ENCODE assay signal across 9 mouse cellular contexts in genomic region chr14:13236929-13237328, GRCm38 (mm10). TPM values are rescaled to one million over a fixed set of nuclear protein-coding genes. Genes with fewer than 3 reads are reported as not detected.
DNase-seq lines count a peak whose midpoint lies in the region; ATAC-seq and TF ChIP-seq lines count a peak whose summit lies in the region.
"Had no signal": no experiment of that assay in that cellular context is flagged by ENCODE, and none has a peak within 500 bp of the region (broad histone marks: within the 10 kb centered on the region; RNA-seq: fewer than 3 reads in every experiment).

No protein-coding gene starts in this region.

- no peaks in the 10 kb centered on the region for H3K9me3 ChIP-seq in embryonic facial prominence, embryonic 14.5 days (ENCODE audit: control insufficient read depth, low read length)
- no peaks in the 10 kb centered on the region for H3K9me3 ChIP-seq in midbrain, embryonic 15.5 days

- no peak overlapping the region for H3K4me3 ChIP-seq in left cerebral cortex, adult 2 months
- no peak overlapping the region for H3K4me3 ChIP-seq in embryonic facial prominence, embryonic 14.5 days (ENCODE audit: low read depth, low read length)
- no peak overlapping the region for H3K4me3 ChIP-seq in midbrain, embryonic 15.5 days

- intact Hi-C loops in left cerebral cortex, adult 2 months (cut with DNase I) = loop anchor here (5.0 kb wide), 1 partner anchor 665 kb away; no protein-coding TSS in a partner anchor
- intact Hi-C loops in left cerebral cortex, postnatal 36 days (cut with DNase I) = no loop called here

- no peak overlapping the region for H3K4me2 ChIP-seq in embryonic facial prominence, embryonic 14.5 days (ENCODE audit: low read depth, low read length)
- H3K4me2 ChIP-seq in midbrain, embryonic 15.5 days = no peak overlapping the region

- no peaks in the 10 kb centered on the region for H3K27me3 ChIP-seq in embryonic facial prominence, embryonic 14.5 days (replicated peaks; ENCODE audit: control insufficient read depth, insufficient read depth, low read length)
- H3K27me3 ChIP-seq in midbrain, embryonic 15.5 days (replicated peaks) = no peaks in the 10 kb centered on the region

- no peak overlapping the region for H3K9ac ChIP-seq in embryonic facial prominence, embryonic 14.5 days (ENCODE audit: low read depth, low read length)
- H3K9ac ChIP-seq in midbrain, embryonic 15.5 days = no peak overlapping the region

- peak; percentile 9 for DNase-seq in cerebellum, adult 11 months
- no peak for DNase-seq in cerebellum, adult 9-11 months
- DNase-seq in left cerebral cortex, adult 2 months (ENCODE audit: extremely low spot score in 1 of 2, low spot score in 2 of 2) = peak in 1 of 2 experiments; percentile 17
- DNase-seq in left cerebral cortex, postnatal 36 days (ENCODE audit: low spot score in 2 of 2) = no peak
- DNase-seq in Muller cell, postnatal 12 days (ENCODE audit: inconsistent ontology term) = peak; percentile 32
- DNase-seq in embryonic facial prominence, embryonic 14.5 days (ENCODE audit: low spot score) = peak; percentile 10
- no peak for DNase-seq in thymus, adult 18-20 months

- peak; percentile 74 for TF ChIP-seq CTCF in left cerebral cortex, adult 2 months (IDR thresholded peaks at IDR 0.05)

- H3K4me1 ChIP-seq in embryonic facial prominence, embryonic 14.5 days (ENCODE audit: control insufficient read depth, insufficient read depth, low read length) = no peaks in the 10 kb centered on the region
- no peaks in the 10 kb centered on the region for H3K4me1 ChIP-seq in midbrain, embryonic 15.5 days

- no peaks in the 10 kb centered on the region for H3K36me3 ChIP-seq in embryonic facial prominence, embryonic 14.5 days (ENCODE audit: control insufficient read depth, insufficient read depth, low read length)
- no peaks in the 10 kb centered on the region for H3K36me3 ChIP-seq in midbrain, embryonic 15.5 days (replicated peaks)

- no peak for ATAC-seq in embryonic facial prominence, embryonic 14.5 days (ENCODE audit: low read depth)
- ATAC-seq in midbrain, embryonic 15.5 days (replicated peaks) = peak; percentile 14; the same call in 1 of the 2 replicates

- 25% methylated on average over 1 of the region's 1 CpGs for WGBS in embryonic facial prominence, embryonic 14.5 days
- 18% methylated on average over 1 of the region's 1 CpGs for WGBS in midbrain, embryonic 15.5 days

- no peak overlapping the region for H3K27ac ChIP-seq in left cerebral cortex, adult 2 months
- H3K27ac ChIP-seq in embryonic facial prominence, embryonic 14.5 days (replicated peaks; ENCODE audit: low read depth, low read length) = no peak overlapping the region
- no peak overlapping the region for H3K27ac ChIP-seq in midbrain, embryonic 15.5 days
- H3K27ac ChIP-seq: macrophage had no signal

RNA-seq across cellular contexts. Expression of gene Synpr, which starts 47.7 kb away (rescaled TPM):
- total RNA-seq in left cerebral cortex, adult 2 months (2021) = 100 to 1,000 TPM; 114 to 116 TPM
- 100 to 1,000 TPM; 120 to 125 TPM for total RNA-seq in left cerebral cortex, postnatal 36 days (2021)
- 5.8 and 6.5 TPM in 2 replicates for polyA plus RNA-seq in embryonic facial prominence, embryonic 14.5 days (2014; fragmentation: Nextera tagmentation; extraction: Ambion mirVana)
- 30.6 and 33.1 TPM in 2 replicates for polyA plus RNA-seq in midbrain, embryonic 15.5 days (2015; fragmentation: Nextera tagmentation; extraction: Ambion mirVana)
- polyA plus RNA-seq: macrophage had no signal

Comparison
In these comparisons a context has a peak if more than half of its experiments do, and no peak if none do; other contexts are left out.
1. DNase-seq: peak in cerebellum, adult 11 months (single experiment), Muller cell, postnatal 12 days (single experiment) and embryonic facial prominence, embryonic 14.5 days (single experiment); none in cerebellum, adult 9-11 months (single experiment), left cerebral cortex, postnatal 36 days (0 of 2) and thymus, adult 18-20 months (0 of 2).